Mouse (Mus musculus) thymus, postnatal 10 days (tissue): Measurements from ENCODE around the gene Gm7029.
A peak's percentile ranks its signal among the peaks of the same experiment; 100 is the strongest.
"Not testable (repeated sequence)": the region's sequence is repeated elsewhere in the genome, so short reads cannot be mapped to it uniquely, and the experiment has no call there.

Source experiments
- DNase-seq, 2 experiments: peaks; one replicate each; pipeline ENCODE4 v3.0.0; 2021; ENCODE audit warnings: low spot score in 2 of 2

Gm7029 gene

GRCm38 (mm10) chr17:33891892-33892291, 18.3 kb downstream of the Gm7029 start:
- not testable (repeated sequence) for DNase-seq

GRCm38 (mm10) chr17:33892429-33892828, 18.8 kb downstream of the Gm7029 start:
- no peak for DNase-seq

- DNase-seq = not testable (repeated sequence)
Observed at GRCm38 (mm10) chr17:33893011-33893410, 19.4 kb downstream of the Gm7029 start.

- no peak for DNase-seq
Observed at GRCm38 (mm10) chr17:33897114-33897794, 23.6 kb downstream of the Gm7029 start.

- not testable (repeated sequence) for DNase-seq
Observed at GRCm38 (mm10) chr17:33898193-33898592, 24.6 kb downstream of the Gm7029 start.

- DNase-seq = no peak
Observed at GRCm38 (mm10) chr17:33899642-33900041, 26.0 kb downstream of the Gm7029 start.

GRCm38 (mm10) chr17:33900281-33900988, 26.8 kb downstream of the Gm7029 start:
- DNase-seq = no peak

- DNase-seq = no peak
Observed at GRCm38 (mm10) chr17:33900989-33901314, 27.3 kb downstream of the Gm7029 start.

- DNase-seq = no peak
Observed at GRCm38 (mm10) chr17:33901653-33902052, 28.0 kb downstream of the Gm7029 start.

GRCm38 (mm10) chr17:33902079-33902478, 28.4 kb downstream of the Gm7029 start:
- no peak for DNase-seq

- DNase-seq = no peak
Observed at GRCm38 (mm10) chr17:33902491-33902890, 28.9 kb downstream of the Gm7029 start.

- DNase-seq = not testable (repeated sequence)
Observed at GRCm38 (mm10) chr17:33903911-33904651, 30.4 kb downstream of the Gm7029 start.

- not testable (repeated sequence) for DNase-seq
Observed at GRCm38 (mm10) chr17:33904835-33905234, 31.2 kb downstream of the Gm7029 start, which contains the start of gene Platr17. TSS of gene Platr17 (plus strand) at chr17:33905135.

- peak; percentile 34 to 41 for DNase-seq
Observed at GRCm38 (mm10) chr17:33908331-33909076, 34.9 kb downstream of the Gm7029 start.

- peak; percentile 98 to 99 for DNase-seq
Observed at GRCm38 (mm10) chr17:33909077-33909868, 35.6 kb downstream of the Gm7029 start, which contains the start of gene Daxx. TSS of gene Daxx (plus strand) at chr17:33909414.

- peak in 1 of 2 experiments; percentile 34 for DNase-seq
Observed at GRCm38 (mm10) chr17:33909869-33910250, 36.2 kb downstream of the Gm7029 start.

GRCm38 (mm10) chr17:33910346-33911051, 36.9 kb downstream of the Gm7029 start:
- DNase-seq = no peak

GRCm38 (mm10) chr17:33911052-33911812, 37.6 kb downstream of the Gm7029 start:
- DNase-seq = no peak

- no peak for DNase-seq
Observed at GRCm38 (mm10) chr17:33911813-33912414, 38.3 kb downstream of the Gm7029 start.
